32 mouse cellular contexts compared by ENCODE assay signal in the genomic region with DNA sequence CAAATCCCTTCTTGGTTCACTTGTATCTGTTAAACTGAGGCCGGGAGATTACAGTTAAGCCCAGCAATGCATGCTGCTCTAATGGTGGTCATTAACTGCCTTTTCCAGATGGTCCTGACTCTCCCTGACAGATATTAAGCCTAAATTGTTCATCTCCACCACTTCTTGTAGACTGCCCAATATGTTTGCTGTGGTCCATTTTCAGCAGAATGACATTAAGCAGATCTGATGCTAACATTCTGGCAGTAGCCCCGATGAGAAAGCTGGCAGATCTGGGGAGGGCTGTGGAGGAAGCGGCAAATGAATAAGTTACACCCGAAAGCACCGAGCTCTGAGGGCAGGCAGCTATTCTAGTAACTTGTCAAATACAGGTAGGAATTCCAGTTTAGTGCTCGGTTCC.
DNase-seq lines count a peak whose midpoint lies in the region; ATAC-seq lines count a peak whose summit lies in the region.
"Had no signal": no experiment of that assay in that cellular context is flagged by ENCODE, and none has a peak within 500 bp of the region (broad histone marks: within the 10 kb centered on the region; RNA-seq: fewer than 3 reads in every experiment).

No protein-coding gene starts in this region.

- ATAC-seq in forebrain, embryonic 15.5 days (replicated peaks), result peak; percentile 61
- ATAC-seq in forebrain, embryonic 11.5 days (replicated peaks; ENCODE audit: low FRiP score), result no peak
- no peak for ATAC-seq in heart, embryonic 14.5 days (ENCODE audit: insufficient number of reproducible peaks, insufficient read depth, low FRiP score, low read depth)
- ATAC-seq in midbrain, embryonic 16.5 days, result peak; percentile 42; the same call in 1 of the 2 replicates
- no peak for ATAC-seq in midbrain, embryonic 14.5 days (ENCODE audit: low FRiP score, low TSS enrichment)
- ATAC-seq: intestine, embryonic 15.5 days; liver, postnatal 0 days; Patski had no signal

- intact Hi-C loops in heart, postnatal 10 days (cut with DNase I), result no loop called here

- no peak overlapping the region for H3K4me3 ChIP-seq in forebrain, embryonic 15.5 days
- no peak overlapping the region for H3K4me3 ChIP-seq in forebrain, embryonic 11.5 days (ENCODE audit: low read depth, low read length)
- H3K4me3 ChIP-seq in heart, embryonic 14.5 days (ENCODE audit: control insufficient read depth in 1 of 2, insufficient read depth in 1 of 2, low read depth in 1 of 2, low read length in 2 of 2), result no peak overlapping the region
- H3K4me3 ChIP-seq in midbrain, embryonic 16.5 days (ENCODE audit: low read depth, low read length), result no peak overlapping the region
- H3K4me3 ChIP-seq in midbrain, embryonic 14.5 days (replicated peaks; ENCODE audit: low read depth, low read length), result no peak overlapping the region
- H3K4me3 ChIP-seq: embryonic facial prominence, embryonic 13.5 days; erythroblast, embryonic 14.5 days; heart, embryonic 15.5 days; intestine, embryonic 15.5 days; layer of hippocampus, adult 2 months; limb, embryonic 12.5 days; myocyte; neural tube, embryonic 13.5 days had no signal

- no peak overlapping the region for H3K27ac ChIP-seq in forebrain, embryonic 15.5 days (replicated peaks)
- no peak overlapping the region for H3K27ac ChIP-seq in forebrain, embryonic 11.5 days (ENCODE audit: low read depth, low read length)
- H3K27ac ChIP-seq in heart, embryonic 14.5 days (replicated peaks in 1 of 2; ENCODE audit: control insufficient read depth in 1 of 2, insufficient read depth in 1 of 2, low read depth in 2 of 2, low read length in 2 of 2), result no peak overlapping the region
- no peak overlapping the region for H3K27ac ChIP-seq in midbrain, embryonic 16.5 days (ENCODE audit: low read length)
- H3K27ac ChIP-seq in midbrain, embryonic 14.5 days (replicated peaks; ENCODE audit: low read depth, low read length), result no peak overlapping the region
- H3K27ac ChIP-seq: embryonic facial prominence, embryonic 13.5 days; heart, embryonic 15.5 days; intestine, embryonic 15.5 days; layer of hippocampus, adult 2 months; limb, embryonic 12.5 days; neural tube, embryonic 13.5 days had no signal

- no peaks in the 10 kb centered on the region for H3K4me1 ChIP-seq in forebrain, embryonic 15.5 days
- no peaks in the 10 kb centered on the region for H3K4me1 ChIP-seq in forebrain, embryonic 11.5 days (replicated peaks; ENCODE audit: control insufficient read depth, insufficient read depth, low read length)
- H3K4me1 ChIP-seq in heart, embryonic 14.5 days (ENCODE audit: control insufficient read depth in 2 of 2, insufficient read depth in 2 of 2, low read length in 2 of 2), result no peaks in the 10 kb centered on the region
- H3K4me1 ChIP-seq in midbrain, embryonic 16.5 days (ENCODE audit: control insufficient read depth, insufficient read depth, low read length), result 0 out of 2 replicates have a peak, but pooled peaks cover 2% of the 10 kb centered on the region
- no peaks in the 10 kb centered on the region for H3K4me1 ChIP-seq in midbrain, embryonic 14.5 days (ENCODE audit: control insufficient read depth, insufficient read depth, low read length)
- H3K4me1 ChIP-seq: embryonic facial prominence, embryonic 13.5 days; heart, embryonic 15.5 days; intestine, embryonic 15.5 days; limb, embryonic 12.5 days; neural tube, embryonic 13.5 days had no signal

- no peaks in the 10 kb centered on the region for H3K9me3 ChIP-seq in forebrain, embryonic 15.5 days
- no peaks in the 10 kb centered on the region for H3K9me3 ChIP-seq in forebrain, embryonic 11.5 days (ENCODE audit: control insufficient read depth, low read length)
- no peaks in the 10 kb centered on the region for H3K9me3 ChIP-seq in heart, embryonic 14.5 days (ENCODE audit: control insufficient read depth, low read length)
- H3K9me3 ChIP-seq in midbrain, embryonic 16.5 days (replicated peaks; ENCODE audit: control insufficient read depth, low read length, poor library complexity, severe bottlenecking), result no peaks in the 10 kb centered on the region
- no peaks in the 10 kb centered on the region for H3K9me3 ChIP-seq in midbrain, embryonic 14.5 days (ENCODE audit: control insufficient read depth, low read length)
- H3K9me3 ChIP-seq: embryonic facial prominence, embryonic 13.5 days; G1E; heart, embryonic 15.5 days; intestine, embryonic 15.5 days; limb, embryonic 12.5 days; neural tube, embryonic 13.5 days had no signal

- WGBS in forebrain, embryonic 15.5 days, result 48% methylated on average over 6 of the region's 6 CpGs
- WGBS in forebrain, embryonic 11.5 days, result 72% methylated on average over 6 of the region's 6 CpGs
- WGBS in heart, embryonic 14.5 days, result 35% methylated on average over 6 of the region's 6 CpGs
- WGBS in midbrain, embryonic 16.5 days, result 44% methylated on average over 6 of the region's 6 CpGs
- WGBS in midbrain, embryonic 14.5 days, result 35% methylated on average over 6 of the region's 6 CpGs

- H3K4me2 ChIP-seq in forebrain, embryonic 15.5 days (replicated peaks), result no peak overlapping the region
- H3K4me2 ChIP-seq in forebrain, embryonic 11.5 days (ENCODE audit: low read depth, low read length, severe bottlenecking), result no peak overlapping the region
- H3K4me2 ChIP-seq in heart, embryonic 14.5 days (ENCODE audit: low read length), result peak overlapping the region; percentile 21; the same call in 1 of the 2 replicates
- no peak overlapping the region for H3K4me2 ChIP-seq in midbrain, embryonic 16.5 days (ENCODE audit: low read length)
- no peak overlapping the region for H3K4me2 ChIP-seq in midbrain, embryonic 14.5 days (ENCODE audit: low read length)
- H3K4me2 ChIP-seq: embryonic facial prominence, embryonic 13.5 days; heart, embryonic 15.5 days; intestine, embryonic 15.5 days; limb, embryonic 12.5 days; liver, embryonic 11.5 days; midbrain, embryonic 11.5 days; neural tube, embryonic 13.5 days had no signal

- no peak overlapping the region for H3K9ac ChIP-seq in forebrain, embryonic 15.5 days (replicated peaks)
- H3K9ac ChIP-seq in forebrain, embryonic 11.5 days (ENCODE audit: low read length), result no peak overlapping the region
- no peak overlapping the region for H3K9ac ChIP-seq in heart, embryonic 14.5 days (ENCODE audit: low read length)
- H3K9ac ChIP-seq in midbrain, embryonic 16.5 days (ENCODE audit: low read depth, low read length), result no peak overlapping the region
- H3K9ac ChIP-seq in midbrain, embryonic 14.5 days (replicated peaks; ENCODE audit: low read length), result no peak overlapping the region
- H3K9ac ChIP-seq: embryonic facial prominence, embryonic 13.5 days; heart, embryonic 15.5 days; intestine, embryonic 15.5 days; limb, embryonic 12.5 days; liver, postnatal 0 days; neural tube, embryonic 13.5 days had no signal

- H3K27me3 ChIP-seq in forebrain, embryonic 15.5 days, result no peaks in the 10 kb centered on the region
- H3K27me3 ChIP-seq in forebrain, embryonic 11.5 days (ENCODE audit: control insufficient read depth, insufficient read depth, low read length), result no peaks in the 10 kb centered on the region
- H3K27me3 ChIP-seq in heart, embryonic 14.5 days (ENCODE audit: control insufficient read depth, insufficient read depth, low read length), result no peaks in the 10 kb centered on the region
- no peaks in the 10 kb centered on the region for H3K27me3 ChIP-seq in midbrain, embryonic 16.5 days (ENCODE audit: control insufficient read depth, insufficient read depth, low read depth, low read length)
- H3K27me3 ChIP-seq in midbrain, embryonic 14.5 days (ENCODE audit: control insufficient read depth, insufficient read depth, low read length), result no peaks in the 10 kb centered on the region
- H3K27me3 ChIP-seq: CH12.LX; embryonic facial prominence, embryonic 13.5 days; heart, embryonic 15.5 days; intestine, embryonic 15.5 days; limb, embryonic 12.5 days; neural tube, embryonic 13.5 days; Patski had no signal

- no peaks in the 10 kb centered on the region for H3K36me3 ChIP-seq in forebrain, embryonic 15.5 days
- H3K36me3 ChIP-seq in forebrain, embryonic 11.5 days (ENCODE audit: control insufficient read depth, insufficient read depth, low read length), result no peaks in the 10 kb centered on the region
- H3K36me3 ChIP-seq in heart, embryonic 14.5 days (ENCODE audit: control insufficient read depth, insufficient read depth, low read length), result no peaks in the 10 kb centered on the region
- H3K36me3 ChIP-seq in midbrain, embryonic 16.5 days (ENCODE audit: control insufficient read depth, insufficient read depth, low read length), result no peaks in the 10 kb centered on the region
- H3K36me3 ChIP-seq in midbrain, embryonic 14.5 days (ENCODE audit: control insufficient read depth, insufficient read depth, low read length), result no peaks in the 10 kb centered on the region
- H3K36me3 ChIP-seq: embryonic facial prominence, embryonic 13.5 days; G1E; heart, embryonic 15.5 days; intestine, embryonic 15.5 days; limb, embryonic 12.5 days; neural tube, embryonic 13.5 days had no signal

- DNase-seq in forebrain, embryonic 11.5 days (ENCODE audit: low spot score), result no peak
- no peak for DNase-seq in heart, postnatal 10 days
- no peak for DNase-seq in midbrain, embryonic 14.5 days
- no peak for DNase-seq in kidney, postnatal 14 days
- DNase-seq: adrenal gland, postnatal 36 days; B cell, adult 2 months; cerebellum, adult 11 months; embryo, embryonic 11 days; gastrocnemius, postnatal 10 days; kidney, adult 9 months; kidney, postnatal 25 days; liver, postnatal 0 days; lung, postnatal 10 days; right cerebral cortex, adult 18-20 months; right cerebral cortex, postnatal 4 days; thymus, postnatal 14 days had no signal

Comparison
In these comparisons a context has a peak if more than half of its experiments do, and no peak if none do; other contexts are left out.
1. ATAC-seq: peak in forebrain, embryonic 15.5 days (single experiment) and midbrain, embryonic 16.5 days (single experiment); none in forebrain, embryonic 11.5 days (single experiment), heart, embryonic 14.5 days (single experiment) and midbrain, embryonic 14.5 days (single experiment).